Mouse (Mus musculus): Measurements from ENCODE around the gene Syn3.

GRCm38 (mm10) chr10:86510941-86511340 is 12.2 kb upstream of the Syn3 start:
- TF ChIP-seq POLR2A (IDR thresholded peaks at IDR 0.05; ENCODE audit: low read depth, low read length): no peak
- no peak for TF ChIP-seq CTCF (conservative IDR thresholded peaks at IDR 0.05; ENCODE audit: insufficient read depth, insufficient read length, low read depth, low read length)
